Mouse (Mus musculus) neural tube, embryonic 14.5 days (tissue): ENCODE measurements around the gene Hck. TPM values are rescaled to one million over a fixed set of nuclear protein-coding genes. Genes with fewer than 3 reads are reported as not detected.

Source experiments
- ATAC-seq: fragments of 200-750 bp; cut with Nextera tagmentation; 2 replicates; pipeline ENCODE4 v1.8.0; 2017; ENCODE audit warnings: low read depth, mild to moderate bottlenecking, moderate TSS enrichment, moderate library complexity
- H3K27ac ChIP-seq: fragments of 300-500 bp; sonication (generic); 2 replicates; pipeline ENCODE4 v1.5.1; 2014; ENCODE audit warnings: low read depth, mild to moderate bottlenecking, control low read depth, low read length, moderate library complexity, mixed read lengths
- H3K27me3 ChIP-seq: fragments of 300-500 bp; sonication (generic); 2 replicates; pipeline ENCODE4 v1.6.1; 2014; ENCODE audit warnings: low read length; ENCODE audit not compliant: control insufficient read depth, insufficient read depth
- H3K36me3 ChIP-seq: fragments of 300-500 bp; sonication (generic); 2 replicates; pipeline ENCODE4 v1.6.1; 2014; ENCODE audit warnings: low read length, mixed read lengths; ENCODE audit not compliant: control insufficient read depth, insufficient read depth
- H3K4me1 ChIP-seq: fragments of 300-500 bp; sonication (generic); 2 replicates; pipeline ENCODE4 v1.6.1; 2014; ENCODE audit warnings: low read length; ENCODE audit not compliant: control insufficient read depth, insufficient read depth
- H3K4me2 ChIP-seq: fragments of 300-500 bp; sonication (generic); 2 replicates; pipeline ENCODE4 v1.6.1; 2014; ENCODE audit warnings: mild to moderate bottlenecking, low read depth, low read length, control low read depth
- H3K4me3 ChIP-seq: fragments of 300-500 bp; sonication (generic); 2 replicates; pipeline ENCODE4 v1.5.1; 2014; ENCODE audit warnings: low read depth, low read length, control low read depth, mixed read lengths
- H3K9ac ChIP-seq: fragments of 300-500 bp; sonication (generic); replicated peaks from 2 replicates; pipeline ENCODE4 v1.6.1; 2014; ENCODE audit warnings: low read depth, mild to moderate bottlenecking, control low read depth, low read length, mixed read lengths
- H3K9me3 ChIP-seq: fragments of 300-500 bp; sonication (generic); 2 replicates; pipeline ENCODE4 v1.6.1; 2016; ENCODE audit warnings: low read length; ENCODE audit not compliant: control insufficient read depth
- WGBS: fragments of 180-500 bp; shearing (Covaris S2); extraction: QIAGEN DNeasy Blood & Tissue Kit; methylation state at CpG from one replicate; pipeline ENCODE4 v1.1.7; 2014; 5-methylcytosine and 5-hydroxymethylcytosine counted together
- polyA plus RNA-seq: library from polyadenylated mRNA; unstranded; fragments of >200 nt; fragmentation: Nextera tagmentation; extraction: Ambion mirVana; gene quantifications from 2 replicates; pipeline ENCODE4 v1.2.1, GENCODE M21; 2014

Gene Hck
- polyA plus RNA-seq, 1 experiment from 2014 or later: 1.0 TPM

- Histone ChIP-seq H3K27me3 (peaks cover 28% of the 10 kb centered on the region), H3K36me3 (no peaks in the 10 kb centered on the region), H3K4me3 (peak overlapping the region; percentile 22), H3K4me2 (peak overlapping the region; percentile 46), H3K27ac (no peak overlapping the region), H3K9ac (peak overlapping the region; percentile 44), H3K9me3 (no peaks in the 10 kb centered on the region), H3K4me1 (no peaks in the 10 kb centered on the region)
- peak; percentile 56 for ATAC-seq
- WGBS: 12% methylated on average over 61 of the region's 67 CpGs
Observed at GRCm38 (mm10) chr2:153071491-153072184, 36.6 kb upstream of the Hck start.

- no peaks in the 10 kb centered on the region for H3K4me1 ChIP-seq
- no peak overlapping the region for H3K27ac ChIP-seq
- no peak overlapping the region for H3K4me2 ChIP-seq
- peaks cover 28% of the 10 kb centered on the region for H3K27me3 ChIP-seq
- H3K36me3 ChIP-seq: no peaks in the 10 kb centered on the region
- no peak overlapping the region for H3K4me3 ChIP-seq
- ATAC-seq: no peak
- no peak overlapping the region for H3K9ac ChIP-seq
- no peaks in the 10 kb centered on the region for H3K9me3 ChIP-seq
- WGBS: 83% methylated on average over 10 of the region's 10 CpGs
Observed at GRCm38 (mm10) chr2:153074651-153075050, 33.6 kb upstream of the Hck start.

GRCm38 (mm10) chr2:153075961-153076360 is 32.3 kb upstream of the Hck start:
- H3K4me2 ChIP-seq: no peak overlapping the region
- H3K9ac ChIP-seq: no peak overlapping the region
- H3K4me3 ChIP-seq: no peak overlapping the region
- no peak overlapping the region for H3K27ac ChIP-seq
- H3K27me3 ChIP-seq: peaks cover 18% of the 10 kb centered on the region
- WGBS: 64% methylated on average over 2 of the region's 2 CpGs
- ATAC-seq: no peak
- H3K4me1 ChIP-seq: no peaks in the 10 kb centered on the region
- H3K9me3 ChIP-seq: no peaks in the 10 kb centered on the region
- no peaks in the 10 kb centered on the region for H3K36me3 ChIP-seq

- no peak overlapping the region for H3K9ac ChIP-seq
- WGBS: 37% methylated on average over 32 of the region's 32 CpGs
- no peaks in the 10 kb centered on the region for H3K36me3 ChIP-seq
- H3K27me3 ChIP-seq: no peaks in the 10 kb centered on the region
- H3K27ac ChIP-seq: no peak overlapping the region
- no peak overlapping the region for H3K4me2 ChIP-seq
- no peak overlapping the region for H3K4me3 ChIP-seq
- ATAC-seq: no peak
- H3K4me1 ChIP-seq: no peaks in the 10 kb centered on the region
- no peaks in the 10 kb centered on the region for H3K9me3 ChIP-seq
Observed at GRCm38 (mm10) chr2:153080841-153081523, 27.3 kb upstream of the Hck start.

DNA sequence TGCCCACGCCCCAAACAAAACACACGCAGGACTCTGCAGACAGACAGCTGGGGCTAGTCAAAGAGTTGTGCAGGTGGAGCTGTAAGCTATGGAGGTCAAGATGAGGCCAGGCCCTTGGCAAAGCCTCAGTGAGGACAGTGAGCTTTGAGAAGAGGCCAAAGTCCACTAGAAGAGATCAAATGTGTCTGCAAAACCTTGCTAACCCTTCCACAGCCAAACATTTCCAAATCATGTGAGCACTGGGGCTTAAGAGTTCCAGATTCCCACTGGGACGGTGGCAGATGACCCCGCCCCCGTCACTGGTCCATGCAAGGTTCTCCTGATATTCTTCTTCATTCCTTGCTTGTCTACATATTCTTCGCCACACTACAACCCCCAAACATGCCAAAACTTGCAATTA is 26.4 kb upstream of the Hck start:
- Histone ChIP-seq H3K9me3 (no peaks in the 10 kb centered on the region), H3K36me3 (no peaks in the 10 kb centered on the region), H3K9ac (no peak overlapping the region), H3K27ac (no peak overlapping the region), H3K27me3 (no peaks in the 10 kb centered on the region), H3K4me3 (no peak overlapping the region), H3K4me1 (no peaks in the 10 kb centered on the region), H3K4me2 (no peak overlapping the region)
- ATAC-seq: no peak
- 82% methylated on average over 6 of the region's 6 CpGs for WGBS

GRCm38 (mm10) chr2:153083275-153083674 is 25.0 kb upstream of the Hck start:
- H3K36me3 ChIP-seq: no peaks in the 10 kb centered on the region
- H3K4me2 ChIP-seq: no peak overlapping the region
- WGBS: 90% methylated on average over 8 of the region's 8 CpGs
- H3K9ac ChIP-seq: no peak overlapping the region
- H3K27me3 ChIP-seq: no peaks in the 10 kb centered on the region
- H3K4me3 ChIP-seq: no peak overlapping the region
- no peak for ATAC-seq
- H3K4me1 ChIP-seq: no peaks in the 10 kb centered on the region
- H3K27ac ChIP-seq: no peak overlapping the region
- H3K9me3 ChIP-seq: no peaks in the 10 kb centered on the region

GRCm38 (mm10) chr2:153083824-153084223 is 24.4 kb upstream of the Hck start:
- H3K36me3 ChIP-seq: no peaks in the 10 kb centered on the region
- no peak overlapping the region for H3K4me3 ChIP-seq
- H3K9ac ChIP-seq: no peak overlapping the region
- no peaks in the 10 kb centered on the region for H3K4me1 ChIP-seq
- no peak for ATAC-seq
- no peak overlapping the region for H3K27ac ChIP-seq
- H3K9me3 ChIP-seq: no peaks in the 10 kb centered on the region
- 92% methylated on average over 4 of the region's 4 CpGs for WGBS
- H3K4me2 ChIP-seq: no peak overlapping the region
- no peaks in the 10 kb centered on the region for H3K27me3 ChIP-seq

DNA sequence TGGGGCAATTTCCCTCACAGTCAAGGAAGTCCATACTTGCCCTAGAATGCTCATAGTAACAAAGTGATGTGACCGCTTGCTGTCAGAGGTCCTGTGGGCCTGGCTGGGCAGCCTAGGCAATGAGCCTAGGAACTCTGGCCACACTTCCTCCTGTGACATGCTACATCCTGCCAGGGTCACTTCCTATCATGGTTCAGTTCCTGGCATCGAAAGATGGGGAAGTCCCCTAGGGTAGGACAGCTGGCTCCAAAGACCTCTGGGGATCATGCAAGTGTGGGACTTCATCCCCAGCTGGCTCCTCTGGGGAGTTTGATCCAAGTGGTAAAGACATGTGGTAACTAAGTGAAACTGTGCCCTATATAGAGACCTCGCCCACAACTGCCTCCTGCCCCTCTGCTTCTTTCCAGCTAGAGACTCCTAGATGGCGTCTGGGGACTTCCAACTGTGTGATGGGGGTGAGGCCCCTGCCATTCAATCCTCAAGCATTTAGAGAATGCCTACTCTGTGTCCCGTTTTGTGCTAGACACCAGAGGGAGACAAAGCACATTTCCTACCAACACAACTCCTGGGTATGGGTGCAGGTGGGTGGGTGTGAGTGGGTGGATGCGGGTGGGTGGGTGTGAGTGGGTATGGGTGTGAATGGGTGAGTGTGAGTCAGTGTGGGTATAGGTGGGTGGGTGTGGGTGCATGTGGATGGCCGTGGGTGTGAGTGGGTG is 23.8 kb upstream of the Hck start:
- H3K9ac ChIP-seq: no peak overlapping the region
- no peaks in the 10 kb centered on the region for H3K27me3 ChIP-seq
- H3K4me3 ChIP-seq: no peak overlapping the region
- H3K4me1 ChIP-seq: no peaks in the 10 kb centered on the region
- H3K36me3 ChIP-seq: no peaks in the 10 kb centered on the region
- no peak overlapping the region for H3K4me2 ChIP-seq
- H3K27ac ChIP-seq: no peak overlapping the region
- no peaks in the 10 kb centered on the region for H3K9me3 ChIP-seq
- WGBS: 63% methylated on average over 7 of the region's 7 CpGs
- ATAC-seq: no peak

DNA sequence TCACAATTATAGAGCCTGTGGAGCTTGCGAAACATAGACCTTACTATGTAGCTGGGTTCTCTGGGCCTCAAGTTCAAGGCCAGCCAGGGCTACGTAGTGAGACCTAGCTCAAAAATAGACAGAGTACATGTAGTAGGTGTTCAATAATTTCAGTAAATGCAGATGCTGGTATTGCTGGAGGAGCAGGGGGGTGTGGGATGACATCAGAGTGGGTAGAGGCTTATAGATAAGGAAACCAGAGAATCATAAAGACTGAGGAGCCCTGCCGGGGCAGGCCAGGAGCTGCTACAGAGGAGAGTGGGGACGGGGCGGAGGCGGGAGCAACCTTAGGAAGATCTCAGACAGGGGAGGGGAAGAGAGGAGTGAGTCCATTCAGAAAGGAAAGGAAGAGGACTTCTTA is 22.7 kb upstream of the Hck start:
- H3K27ac ChIP-seq: no peak overlapping the region
- H3K9ac ChIP-seq: no peak overlapping the region
- no peaks in the 10 kb centered on the region for H3K4me1 ChIP-seq
- H3K36me3 ChIP-seq: no peaks in the 10 kb centered on the region
- no peak overlapping the region for H3K4me3 ChIP-seq
- H3K9me3 ChIP-seq: no peaks in the 10 kb centered on the region
- no peak overlapping the region for H3K4me2 ChIP-seq
- no peak for ATAC-seq
- no peaks in the 10 kb centered on the region for H3K27me3 ChIP-seq
- 96% methylated on average over 6 of the region's 6 CpGs for WGBS
